Mouse (Mus musculus) B cell, adult 2 months (primary cell): Measurements from ENCODE around the gene Ankfy1.

Experiments
- DNase-seq, 2 experiments: peaks; one replicate each; pipeline ENCODE4 v3.0.0; 2022

Ankfy1 gene

GRCm38 (mm10) chr11:72795455-72796295 lies 105.9 kb downstream of the Ankfy1 start, which contains the start of the genes Cyb5d2 and Zzef1:
Gene Cyb5d2, minus strand, starts transcription at chr11:72796142.
Gene Zzef1, plus strand, starts transcription at chr11:72796226.
- DNase-seq: peak; percentile 92 to 93

- DNase-seq: no peak
Measured at GRCm38 (mm10) chr11:72796296-72796687, 106.5 kb downstream of the Ankfy1 start.

- DNase-seq: no peak
Measured at GRCm38 (mm10) chr11:72796773-72797338, 107.0 kb downstream of the Ankfy1 start.

GRCm38 (mm10) chr11:72798112-72798511 lies 108.3 kb downstream of the Ankfy1 start:
- DNase-seq: no peak

GRCm38 (mm10) chr11:72801182-72801581 lies 111.4 kb downstream of the Ankfy1 start:
- no peak for DNase-seq

GRCm38 (mm10) chr11:72803038-72803437 lies 113.2 kb downstream of the Ankfy1 start:
- no peak for DNase-seq

GRCm38 (mm10) chr11:72804586-72804985 lies 114.8 kb downstream of the Ankfy1 start:
- DNase-seq: no peak

- no peak for DNase-seq
Measured at GRCm38 (mm10) chr11:72805232-72805631, 115.4 kb downstream of the Ankfy1 start.

GRCm38 (mm10) chr11:72806556-72806955 lies 116.8 kb downstream of the Ankfy1 start:
- no peak for DNase-seq

- no peak for DNase-seq
Measured at GRCm38 (mm10) chr11:72807992-72808391, 118.2 kb downstream of the Ankfy1 start.

- DNase-seq: no peak
Measured at GRCm38 (mm10) chr11:72813687-72814086, 123.9 kb downstream of the Ankfy1 start.

GRCm38 (mm10) chr11:72814188-72814587 lies 124.4 kb downstream of the Ankfy1 start:
- peak; percentile 34 to 51 for DNase-seq

- DNase-seq: no peak
Measured at GRCm38 (mm10) chr11:72816859-72817258, 127.1 kb downstream of the Ankfy1 start.

GRCm38 (mm10) chr11:72818067-72818466 lies 128.3 kb downstream of the Ankfy1 start:
- no peak for DNase-seq

GRCm38 (mm10) chr11:72821041-72821440 lies 131.2 kb downstream of the Ankfy1 start:
- no peak for DNase-seq
